8 mouse cellular contexts compared by ENCODE assay signal in the genomic region with DNA sequence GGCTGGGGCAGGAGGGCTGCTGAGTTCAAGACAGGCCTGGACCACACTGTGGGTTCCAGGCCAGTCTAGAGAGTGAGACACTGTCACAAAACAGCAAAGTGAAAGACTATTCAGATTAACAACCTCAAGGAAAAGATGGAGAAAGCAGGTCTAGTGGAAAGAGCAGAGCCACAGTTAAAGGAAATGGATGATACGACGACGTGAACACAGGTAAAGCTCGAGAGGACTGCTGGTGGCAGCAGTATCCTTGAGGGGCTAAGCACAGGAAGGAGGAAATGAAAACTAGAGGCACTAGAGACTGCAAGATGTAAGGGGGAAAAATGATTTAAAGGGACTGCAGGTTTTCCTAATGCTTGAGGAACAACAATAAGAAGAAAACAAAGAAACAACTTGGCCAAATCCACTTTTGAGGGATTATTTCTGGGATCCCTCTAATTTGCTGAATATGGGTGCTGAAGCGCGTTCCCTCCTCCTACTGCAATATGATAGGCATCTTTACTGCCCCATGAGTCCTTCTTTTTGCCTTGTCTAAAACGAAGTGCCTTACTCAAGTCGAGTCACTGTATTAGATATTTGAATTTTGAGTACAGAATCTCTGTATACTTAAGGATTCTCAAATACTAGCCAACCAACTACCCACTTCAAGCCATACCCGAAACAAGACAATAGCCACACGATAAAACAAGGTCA. TPM values are rescaled to one million over a fixed set of nuclear protein-coding genes. Genes with fewer than 3 reads are reported as not detected.
DNase-seq lines count a peak whose midpoint lies in the region; ATAC-seq and TF ChIP-seq lines count a peak whose summit lies in the region.

No protein-coding gene starts in this region.

- H3K4me1 ChIP-seq in heart, embryonic 11.5 days (ENCODE audit: control insufficient read depth, insufficient read depth, low read length): peaks cover 6% of the 10 kb centered on the region
- H3K4me1 ChIP-seq in forebrain, embryonic 11.5 days (replicated peaks; ENCODE audit: control insufficient read depth, insufficient read depth, low read length): peaks cover 8% of the 10 kb centered on the region; the same call in 1 of the 2 replicates
- H3K4me1 ChIP-seq in liver, embryonic 15.5 days (replicated peaks): peaks cover 41% of the 10 kb centered on the region

- TF ChIP-seq CTCF in C2C12 (IDR thresholded peaks at IDR 0.05; ENCODE audit: control insufficient read depth, insufficient read depth, insufficient read length): no peak

- peaks cover 63% of the 10 kb centered on the region for H3K79me2 ChIP-seq in C2C12 (ENCODE audit: control insufficient read depth, insufficient read depth)

- no peaks in the 10 kb centered on the region for H3K36me3 ChIP-seq in heart, embryonic 11.5 days (ENCODE audit: control insufficient read depth, insufficient read depth, low read length)
- peaks cover 5% of the 10 kb centered on the region for H3K36me3 ChIP-seq in C2C12 (ENCODE audit: control insufficient read depth, insufficient read depth)
- no peaks in the 10 kb centered on the region for H3K36me3 ChIP-seq in forebrain, embryonic 11.5 days (ENCODE audit: control insufficient read depth, insufficient read depth, low read length)
- H3K36me3 ChIP-seq in liver, embryonic 15.5 days (replicated peaks): no peaks in the 10 kb centered on the region

- no peaks in the 10 kb centered on the region for H3K27me3 ChIP-seq in heart, embryonic 11.5 days (ENCODE audit: control insufficient read depth, insufficient read depth, low read length)
- H3K27me3 ChIP-seq in C2C12 (ENCODE audit: control insufficient read depth, insufficient read depth, insufficient read length): no peaks in the 10 kb centered on the region
- no peaks in the 10 kb centered on the region for H3K27me3 ChIP-seq in forebrain, embryonic 11.5 days (ENCODE audit: control insufficient read depth, insufficient read depth, low read length)
- peaks cover 10% of the 10 kb centered on the region for H3K27me3 ChIP-seq in liver, embryonic 15.5 days

- 16% methylated on average over 10 of the region's 10 CpGs for WGBS in heart, embryonic 11.5 days (ENCODE audit: insufficient replicate concordance)
- WGBS in forebrain, embryonic 11.5 days: 18% methylated on average over 10 of the region's 10 CpGs
- WGBS in liver, embryonic 15.5 days (ENCODE audit: insufficient replicate concordance): 3% methylated on average over 10 of the region's 10 CpGs

- intact Hi-C loops in heart, postnatal 14 days (cut with DNase I): no loop called here

- H3K9ac ChIP-seq in heart, embryonic 11.5 days (ENCODE audit: low read depth, low read length): peak overlapping the region; percentile 82
- H3K9ac ChIP-seq in forebrain, embryonic 11.5 days (ENCODE audit: low read length): peak overlapping the region; percentile 84
- H3K9ac ChIP-seq in liver, embryonic 15.5 days: peak overlapping the region; percentile 93

- H3K27ac ChIP-seq in heart, embryonic 11.5 days (ENCODE audit: low read depth, low read length): no peak overlapping the region
- no peak overlapping the region for H3K27ac ChIP-seq in forebrain, embryonic 11.5 days (ENCODE audit: low read depth, low read length)
- peak overlapping the region; percentile 89 for H3K27ac ChIP-seq in liver, embryonic 15.5 days (replicated peaks)

- H3ac ChIP-seq in C2C12 (ENCODE audit: control insufficient read depth, insufficient read length, low read depth): peak overlapping the region; percentile 87

- ATAC-seq in heart, embryonic 11.5 days (replicated peaks; ENCODE audit: insufficient number of reproducible peaks, low FRiP score, low TSS enrichment): no peak
- ATAC-seq in forebrain, embryonic 11.5 days (replicated peaks; ENCODE audit: low FRiP score): no peak
- ATAC-seq in liver, embryonic 15.5 days (ENCODE audit: insufficient read depth): no peak
- ATAC-seq in frontal cortex, adult (ENCODE audit: low TSS enrichment): no peak

- H3K79me3 ChIP-seq in C2C12 (ENCODE audit: low read depth): peaks cover 55% of the 10 kb centered on the region

- no peaks in the 10 kb centered on the region for H3K9me3 ChIP-seq in heart, embryonic 11.5 days (replicated peaks; ENCODE audit: control insufficient read depth, low read length)
- no peaks in the 10 kb centered on the region for H3K9me3 ChIP-seq in forebrain, embryonic 11.5 days (ENCODE audit: control insufficient read depth, low read length)
- no peaks in the 10 kb centered on the region for H3K9me3 ChIP-seq in liver, embryonic 15.5 days (replicated peaks)

- H3K4me3 ChIP-seq in heart, embryonic 11.5 days (ENCODE audit: low read depth, low read length): peak overlapping the region; percentile 95
- peak overlapping the region; percentile 97 for H3K4me3 ChIP-seq in C2C12 (ENCODE audit: insufficient read depth, poor library complexity, severe bottlenecking)
- peak overlapping the region; percentile 85 for H3K4me3 ChIP-seq in forebrain, embryonic 11.5 days (ENCODE audit: low read depth, low read length)
- H3K4me3 ChIP-seq in liver, embryonic 15.5 days (replicated peaks): peak overlapping the region; percentile 98

- peak overlapping the region; percentile 85 for H3K4me2 ChIP-seq in heart, embryonic 11.5 days
- peak overlapping the region; percentile 82 for H3K4me2 ChIP-seq in forebrain, embryonic 11.5 days (ENCODE audit: low read depth, low read length, severe bottlenecking)
- peak overlapping the region; percentile 95 for H3K4me2 ChIP-seq in liver, embryonic 15.5 days

- no peak for DNase-seq in heart, postnatal 14 days
- no peak for DNase-seq in forebrain, embryonic 11.5 days (ENCODE audit: low spot score)
- DNase-seq in adrenal gland, adult 2 months: no peak
- no peak for DNase-seq in left cerebral cortex, adult 8-10 months (ENCODE audit: low spot score in 2 of 2)

TF ChIP-seq in C2C12, 6 proteins besides CTCF, POLR2A, EP300 and RAD21:
- TF ChIP-seq FOSL1 (IDR thresholded peaks at IDR 0.05; ENCODE audit: insufficient read depth, low read length, poor library complexity, severe bottlenecking): no peak
- no peak for TF ChIP-seq MYOD1 (IDR thresholded peaks at IDR 0.05; ENCODE audit: control insufficient read depth, insufficient read length, low read depth)
- no peak for TF ChIP-seq CEBPB (IDR thresholded peaks at IDR 0.05; ENCODE audit: low read depth)
- TF ChIP-seq USF1 (IDR thresholded peaks at IDR 0.05; ENCODE audit: low read depth): no peak
- no peak for TF ChIP-seq MYOG (IDR thresholded peaks at IDR 0.05; ENCODE audit: control insufficient read depth, extremely low read depth, insufficient read length)
- no peak for TF ChIP-seq MAX (IDR thresholded peaks at IDR 0.05)

RNA-seq across cellular contexts. Expression of gene Akirin1, which starts 1.3 kb away (rescaled TPM):
- 65.8 and 66.8 TPM in 2 replicates for polyA plus RNA-seq in heart, embryonic 11.5 days (2014; fragmentation: Nextera tagmentation; extraction: Ambion mirVana)
- total RNA-seq in heart, postnatal 14 days (2021): 10 to 100 TPM; 27.8 to 32.0 TPM
- 21.8 TPM for polyA plus RNA-seq in C2C12 (2012; fragmentation: generic; extraction: Trizol)
- polyA plus RNA-seq in forebrain, embryonic 11.5 days (2014; fragmentation: Nextera tagmentation; extraction: Ambion mirVana): 86.9 and 88.4 TPM in 2 replicates
- polyA plus RNA-seq in liver, embryonic 15.5 days (2015; fragmentation: Nextera tagmentation; extraction: Ambion mirVana): 22.6 and 23.6 TPM in 2 replicates
- total RNA-seq in adrenal gland, adult 2 months (2021): 10 to 100 TPM; 60.4 to 76.5 TPM
- polyA plus RNA-seq in adrenal gland, adult 2 months (2012; rRNA removed): 179 and 200 TPM in 2 replicates
- 10 to 100 TPM; 50.2 to 59.8 (median 52.1) TPM for total RNA-seq in left cerebral cortex, adult 8-10 months (2022)

RNA-seq across cellular contexts. Expression of gene Ndufs5, which starts 30.9 kb away (rescaled TPM):
- 490 and 495 TPM in 2 replicates for polyA plus RNA-seq in heart, embryonic 11.5 days (2014; fragmentation: Nextera tagmentation; extraction: Ambion mirVana)
- total RNA-seq in heart, postnatal 14 days (2021): 100 to 1,000 TPM; 370 to 409 TPM
- polyA plus RNA-seq in C2C12 (2012; fragmentation: generic; extraction: Trizol): 322 TPM
- 291 and 296 TPM in 2 replicates for polyA plus RNA-seq in forebrain, embryonic 11.5 days (2014; fragmentation: Nextera tagmentation; extraction: Ambion mirVana)
- 144 and 157 TPM in 2 replicates for polyA plus RNA-seq in liver, embryonic 15.5 days (2015; fragmentation: Nextera tagmentation; extraction: Ambion mirVana)
- total RNA-seq in adrenal gland, adult 2 months (2021): 100 to 1,000 TPM; 178 to 276 TPM
- polyA plus RNA-seq in adrenal gland, adult 2 months (2012; rRNA removed): 11.9 and 15.8 TPM in 2 replicates
- total RNA-seq in left cerebral cortex, adult 8-10 months (2022): 100 to 1,000 TPM; 156 to 202 (median 174) TPM

RNA-seq across cellular contexts. Expression of gene Rhbdl2, which starts 38.8 kb away (rescaled TPM):
- polyA plus RNA-seq in heart, embryonic 11.5 days (2014; fragmentation: Nextera tagmentation; extraction: Ambion mirVana): 1.9 and 2.1 TPM in 2 replicates
- total RNA-seq in heart, postnatal 14 days (2021): under 1 TPM in 1 of 2 experiments, not detected in 1; 0.29 TPM
- polyA plus RNA-seq in C2C12 (2012; fragmentation: generic; extraction: Trizol): 0.14 TPM
- 0.68 and 1.4 TPM in 2 replicates for polyA plus RNA-seq in forebrain, embryonic 11.5 days (2014; fragmentation: Nextera tagmentation; extraction: Ambion mirVana)
- not detected in 2 replicates for polyA plus RNA-seq in liver, embryonic 15.5 days (2015; fragmentation: Nextera tagmentation; extraction: Ambion mirVana)
- 1 to 10 TPM in 1 of 2 experiments, under 1 TPM in 1; 0.63 to 1.3 TPM for total RNA-seq in adrenal gland, adult 2 months (2021)
- polyA plus RNA-seq in adrenal gland, adult 2 months (2012; rRNA removed): 0.35 and 0.48 TPM in 2 replicates
- total RNA-seq in left cerebral cortex, adult 8-10 months (2022): under 1 TPM; 0.40 to 0.94 (median 0.80) TPM
